Mouse (Mus musculus): ENCODE data around the gene Mtrf1.
"Not testable (repeated sequence)": the region's sequence is repeated elsewhere in the genome, so short reads cannot be mapped to it uniquely, and the experiment has no call there.

- TF ChIP-seq POLR2A (IDR thresholded peaks at IDR 0.05; ENCODE audit: borderline replicate concordance, extremely low read depth, insufficient read depth, insufficient read length, poor library complexity, severe bottlenecking); CTCF (IDR thresholded peaks at IDR 0.05; ENCODE audit: borderline replicate concordance, extremely low read depth, insufficient read depth, insufficient read length): not testable (repeated sequence)
Observed at GRCm38 (mm10) chr14:79451681-79452590, 54.4 kb downstream of the Mtrf1 start, which contains the start of gene Kbtbd6.

All from brain, embryonic 14.5 days (tissue).